Mouse (Mus musculus) embryonic facial prominence, embryonic 12.5 days (tissue): ENCODE data around the gene Dysf. TPM values are rescaled to one million over a fixed set of nuclear protein-coding genes. Genes with fewer than 3 reads are reported as not detected.
A peak's percentile ranks its signal among the peaks of the same experiment; 100 is the strongest.

Experiments used
- ATAC-seq: fragments of 200-750 bp; cut with Nextera tagmentation; 2 replicates; pipeline ENCODE4 v1.8.0; 2017; ENCODE audit not compliant: insufficient number of reproducible peaks, insufficient read depth, low FRiP score, low TSS enrichment
- H3K27ac ChIP-seq: fragments of 300-500 bp; sonication (generic); 2 replicates; pipeline ENCODE4 v1.5.1; 2016; ENCODE audit warnings: mild to moderate bottlenecking
- H3K27me3 ChIP-seq: fragments of 300-500 bp; sonication (generic); 2 replicates; pipeline ENCODE4 v1.6.1; 2016; ENCODE audit warnings: mild to moderate bottlenecking, moderate library complexity
- H3K36me3 ChIP-seq: fragments of 300-500 bp; sonication (generic); 2 replicates; pipeline ENCODE4 v1.6.1; 2016; ENCODE audit warnings: mild to moderate bottlenecking
- H3K4me1 ChIP-seq: fragments of 300-500 bp; sonication (generic); 2 replicates; pipeline ENCODE4 v1.6.1; 2016
- H3K4me2 ChIP-seq: fragments of 300-500 bp; sonication (generic); replicated peaks from 2 replicates; pipeline ENCODE4 v1.6.1; 2016; ENCODE audit warnings: mild to moderate bottlenecking, moderate library complexity
- H3K4me3 ChIP-seq: fragments of 300-500 bp; sonication (generic); 2 replicates; pipeline ENCODE4 v1.5.1; 2016; ENCODE audit warnings: mild to moderate bottlenecking
- H3K9ac ChIP-seq: fragments of 300-500 bp; sonication (generic); 2 replicates; pipeline ENCODE4 v1.6.1; 2016; ENCODE audit warnings: mild to moderate bottlenecking, moderate library complexity
- H3K9me3 ChIP-seq: fragments of 300-500 bp; sonication (generic); 2 replicates; pipeline ENCODE4 v1.6.1; 2016; ENCODE audit warnings: mild to moderate bottlenecking, moderate library complexity
- WGBS: fragments of 180-500 bp; shearing (Covaris S2); methylation state at CpG from one replicate; pipeline ENCODE4 v1.1.7; 2016; 5-methylcytosine and 5-hydroxymethylcytosine counted together
- polyA plus RNA-seq: library from polyadenylated mRNA; unstranded; fragments of >200 nt; fragmentation: Nextera tagmentation; extraction: Ambion mirVana; gene quantifications from 2 replicates; pipeline ENCODE4 v1.2.1, GENCODE M21; 2016

Gene Dysf
- polyA plus RNA-seq, 1 experiment from 2014 or later = 8.7 TPM

DNA sequence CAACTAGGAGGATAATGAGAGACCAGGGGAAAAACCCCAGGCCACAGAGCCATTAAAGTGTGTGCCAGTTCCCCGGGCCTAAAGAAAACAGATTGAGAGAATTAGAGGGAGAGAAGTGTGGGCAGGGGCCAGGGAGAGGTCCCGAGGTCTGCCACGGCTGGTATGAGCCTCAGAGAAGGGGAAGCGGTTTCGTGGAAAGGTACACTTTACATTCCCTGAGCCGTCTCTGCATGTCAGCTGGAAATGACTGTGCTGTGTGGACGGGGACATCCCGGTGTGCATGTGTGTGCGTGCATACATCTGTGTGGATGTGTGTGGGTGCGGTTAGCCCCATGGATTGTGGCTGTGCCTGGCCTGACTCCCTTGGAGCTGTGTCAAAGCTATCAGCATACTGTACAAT is 76.4 kb downstream of the Dysf start:
- Histone ChIP-seq H3K9me3 (peaks cover 2% of the 10 kb centered on the region; the same call in 1 of the 2 replicates), H3K4me1 (peaks cover 8% of the 10 kb centered on the region; the same call in 1 of the 2 replicates), H3K4me2 (no peak overlapping the region), H3K9ac (no peak overlapping the region), H3K27me3 (no peaks in the 10 kb centered on the region), H3K4me3 (no peak overlapping the region), H3K27ac (no peak overlapping the region), H3K36me3 (no peaks in the 10 kb centered on the region)
- 54% methylated on average over 10 of the region's 10 CpGs for WGBS
- no peak for ATAC-seq

DNA sequence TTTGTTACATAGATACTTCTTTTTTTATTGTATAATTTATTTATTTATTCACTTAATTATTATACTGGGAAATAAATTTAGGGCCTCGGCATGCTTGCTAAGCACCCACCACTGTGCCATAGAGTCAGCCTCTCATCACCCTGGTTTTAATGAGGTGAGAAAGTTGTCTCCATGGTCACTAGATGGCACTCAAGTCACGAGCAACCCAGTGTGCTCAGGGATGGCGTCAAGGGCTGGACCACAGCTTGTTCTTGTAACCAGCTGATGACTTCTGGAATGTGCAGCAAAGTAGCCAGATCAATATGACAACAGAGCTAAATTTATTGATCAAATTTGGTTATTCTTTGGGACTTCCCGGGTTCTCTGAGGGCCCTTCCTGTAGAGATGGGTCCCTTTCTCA is 85.1 kb downstream of the Dysf start:
- 21% methylated on average over 4 of the region's 4 CpGs for WGBS
- no peak for ATAC-seq

DNA sequence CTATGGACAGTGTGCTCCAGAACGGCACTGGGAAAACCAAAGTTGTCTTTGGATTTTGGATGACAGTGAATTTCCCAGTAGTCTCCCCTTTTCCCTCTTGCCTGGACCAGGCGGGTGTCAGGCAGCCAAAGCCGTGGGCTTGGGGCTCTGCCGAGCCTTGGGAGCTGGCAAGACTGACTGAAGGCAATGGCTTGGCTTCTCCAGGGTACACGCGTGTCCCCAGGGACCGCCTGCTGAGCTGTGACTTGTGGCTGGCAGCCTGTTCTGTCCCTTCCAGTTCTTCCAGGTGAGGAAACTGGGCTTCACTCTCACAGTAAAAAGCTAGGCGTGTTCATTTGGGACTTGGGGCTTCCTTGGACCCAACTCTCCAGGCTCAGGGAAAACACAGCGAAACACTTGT is 86.1 kb downstream of the Dysf start:
- Histone ChIP-seq H3K36me3 (no peaks in the 10 kb centered on the region), H3K9me3 (peaks cover 3% of the 10 kb centered on the region; the same call in 1 of the 2 replicates), H3K27ac (no peak overlapping the region), H3K27me3 (no peaks in the 10 kb centered on the region), H3K4me2 (no peak overlapping the region), H3K4me3 (no peak overlapping the region), H3K4me1 (0 out of 2 replicates have a peak, but pooled peaks cover 5% of the 10 kb centered on the region), H3K9ac (no peak overlapping the region)
- ATAC-seq = no peak
- 83% methylated on average over 9 of the region's 9 CpGs for WGBS

More for the DNA sequence above, 85.1 kb downstream of the Dysf start:
- Histone ChIP-seq H3K4me1 (no peaks in the 10 kb centered on the region), H3K9me3 (peaks cover 3% of the 10 kb centered on the region; the same call in 1 of the 2 replicates), H3K27ac (no peak overlapping the region), H3K27me3 (no peaks in the 10 kb centered on the region), H3K9ac (no peak overlapping the region), H3K4me3 (no peak overlapping the region), H3K36me3 (no peaks in the 10 kb centered on the region), H3K4me2 (no peak overlapping the region)

DNA sequence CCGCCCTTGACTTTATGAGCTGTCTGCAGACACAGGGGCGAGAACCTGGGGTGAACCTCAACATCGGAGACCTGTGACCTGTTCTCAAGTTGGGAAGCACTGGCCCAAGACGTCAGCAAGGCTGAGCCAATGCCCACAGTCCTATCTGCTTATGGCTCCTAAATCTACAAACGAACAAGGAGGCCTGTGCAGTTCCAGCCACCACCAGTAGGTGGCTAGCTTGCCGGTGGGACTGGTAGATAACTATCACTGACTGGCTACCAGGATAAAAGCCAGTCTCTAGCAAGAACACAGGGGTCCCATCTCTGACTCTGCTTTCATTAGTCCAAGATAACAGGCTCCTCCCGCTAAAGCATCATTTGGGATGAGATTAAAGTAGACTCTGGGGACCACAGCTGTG is 86.6 kb downstream of the Dysf start:
- 0 out of 2 replicates have a peak, but pooled peaks cover 5% of the 10 kb centered on the region for H3K4me1 ChIP-seq
- ATAC-seq = no peak
- no peak overlapping the region for H3K27ac ChIP-seq

DNA sequence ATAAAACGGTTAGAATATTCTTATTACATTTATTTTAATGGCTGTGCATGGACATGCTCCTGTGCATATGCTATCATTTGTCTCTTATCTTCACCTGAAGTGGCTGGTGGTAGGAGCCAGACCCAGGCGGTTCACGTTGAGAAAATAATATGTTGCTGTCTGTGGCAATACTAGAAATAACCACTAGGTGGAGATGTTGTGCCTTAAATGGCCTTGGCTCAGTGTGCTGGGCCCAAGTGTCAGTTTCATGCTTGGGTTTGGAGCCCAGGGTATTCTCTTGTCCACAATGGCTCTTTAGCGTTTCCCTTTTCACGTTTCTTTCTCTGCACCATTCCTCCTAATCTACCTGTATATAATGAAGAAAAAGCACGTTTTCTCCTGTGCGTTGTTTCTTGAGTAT is 87.5 kb downstream of the Dysf start:
- Histone ChIP-seq H3K4me2 (no peak overlapping the region), H3K4me1 (0 out of 2 replicates have a peak, but pooled peaks cover 5% of the 10 kb centered on the region), H3K4me3 (no peak overlapping the region), H3K27ac (no peak overlapping the region), H3K9ac (no peak overlapping the region), H3K9me3 (no peaks in the 10 kb centered on the region), H3K36me3 (no peaks in the 10 kb centered on the region), H3K27me3 (no peaks in the 10 kb centered on the region)
- 0 out of 2 replicates have a peak, but pooled peaks have one; percentile 16 for ATAC-seq
- WGBS = 11% methylated on average over 7 of the region's 7 CpGs

More for the DNA sequence above, 86.6 kb downstream of the Dysf start:
- Histone ChIP-seq H3K9ac (no peak overlapping the region), H3K4me3 (no peak overlapping the region), H3K36me3 (no peaks in the 10 kb centered on the region), H3K9me3 (no peaks in the 10 kb centered on the region), H3K27me3 (no peaks in the 10 kb centered on the region), H3K4me2 (no peak overlapping the region)
- 21% methylated on average over 7 of the region's 7 CpGs for WGBS

DNA sequence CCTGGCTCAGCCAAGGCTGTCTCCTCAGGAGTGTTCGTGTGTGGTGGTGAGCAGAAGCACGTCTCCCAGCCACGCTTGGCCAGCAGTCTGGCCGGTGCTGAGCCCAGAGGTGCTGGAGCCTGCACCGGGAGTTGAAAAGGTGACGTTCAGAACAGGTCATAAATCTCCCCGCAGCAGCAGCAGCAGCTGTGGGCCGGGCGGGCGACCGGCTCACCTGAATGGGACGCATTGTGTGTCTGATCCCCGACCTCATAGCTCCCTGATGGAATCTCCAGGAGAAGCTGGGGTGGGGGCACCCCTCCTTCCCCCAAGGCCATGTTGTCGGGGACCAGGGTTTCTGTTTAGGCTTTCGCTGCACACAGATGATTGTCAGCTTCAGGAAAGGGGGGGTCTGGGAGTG is 93.6 kb downstream of the Dysf start:
- Histone ChIP-seq H3K27ac (no peak overlapping the region), H3K4me1 (peaks cover 35% of the 10 kb centered on the region), H3K4me2 (no peak overlapping the region), H3K36me3 (no peaks in the 10 kb centered on the region), H3K9me3 (no peaks in the 10 kb centered on the region), H3K9ac (no peak overlapping the region), H3K27me3 (peaks cover 6% of the 10 kb centered on the region; the same call in 1 of the 2 replicates), H3K4me3 (no peak overlapping the region)
- WGBS = 48% methylated on average over 15 of the region's 15 CpGs
- no peak for ATAC-seq

DNA sequence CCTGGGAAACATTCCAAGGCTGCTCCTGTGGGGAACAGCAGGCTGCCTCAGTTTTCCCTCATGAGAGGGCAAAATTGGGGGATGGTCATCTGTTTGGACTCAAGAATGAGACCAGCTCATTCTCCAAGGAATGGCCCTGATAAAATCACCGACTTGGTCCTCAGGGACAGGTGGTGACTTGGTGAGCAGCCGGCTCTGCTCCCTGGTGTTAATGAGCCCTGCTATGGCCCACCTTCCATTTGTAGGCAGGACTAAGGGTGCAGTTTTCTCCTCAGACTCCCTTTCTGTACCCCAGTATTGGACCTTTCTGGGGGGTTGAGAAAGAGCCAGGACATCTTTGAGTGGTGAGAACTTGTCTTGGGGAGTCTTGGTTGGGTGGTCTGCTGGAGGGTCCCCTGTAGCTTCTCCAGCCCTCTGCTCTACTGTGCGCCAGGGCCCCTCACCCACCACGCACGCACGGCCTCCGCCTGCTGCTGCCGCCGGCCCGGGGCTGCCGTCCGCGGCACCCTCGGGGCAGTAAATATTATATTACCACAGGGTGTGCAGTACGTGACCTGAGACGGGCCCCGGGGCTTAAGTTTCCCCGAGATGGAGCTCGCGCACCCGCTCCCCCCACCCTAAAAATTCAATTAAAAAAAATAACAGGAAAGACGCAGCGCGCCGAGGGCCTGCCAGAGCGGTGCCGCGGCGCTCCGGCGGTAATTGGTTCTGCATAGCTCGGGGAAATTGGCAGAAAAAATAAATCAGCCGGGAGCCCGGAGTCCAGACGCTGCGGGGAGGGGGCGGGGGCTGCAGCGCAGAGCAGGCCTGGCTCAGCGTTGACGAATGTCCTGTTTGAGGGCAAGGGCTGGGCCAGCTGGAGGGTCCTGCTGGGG is 97.0 kb downstream of the Dysf start:
- no peak overlapping the region; the same call in 1 of the 2 replicates for H3K9ac ChIP-seq
- H3K27ac ChIP-seq = peak overlapping the region; percentile 88
- H3K4me1 ChIP-seq = peaks cover 36% of the 10 kb centered on the region
- peak overlapping the region; percentile 62 for H3K4me2 ChIP-seq
- peaks cover 6% of the 10 kb centered on the region; the same call in 1 of the 2 replicates for H3K27me3 ChIP-seq
- H3K4me3 ChIP-seq = peak overlapping the region; percentile 27
- H3K36me3 ChIP-seq = no peaks in the 10 kb centered on the region
- WGBS = 2% methylated on average over 40 of the region's 40 CpGs
- peak; percentile 81 for ATAC-seq
- H3K9me3 ChIP-seq = no peaks in the 10 kb centered on the region

DNA sequence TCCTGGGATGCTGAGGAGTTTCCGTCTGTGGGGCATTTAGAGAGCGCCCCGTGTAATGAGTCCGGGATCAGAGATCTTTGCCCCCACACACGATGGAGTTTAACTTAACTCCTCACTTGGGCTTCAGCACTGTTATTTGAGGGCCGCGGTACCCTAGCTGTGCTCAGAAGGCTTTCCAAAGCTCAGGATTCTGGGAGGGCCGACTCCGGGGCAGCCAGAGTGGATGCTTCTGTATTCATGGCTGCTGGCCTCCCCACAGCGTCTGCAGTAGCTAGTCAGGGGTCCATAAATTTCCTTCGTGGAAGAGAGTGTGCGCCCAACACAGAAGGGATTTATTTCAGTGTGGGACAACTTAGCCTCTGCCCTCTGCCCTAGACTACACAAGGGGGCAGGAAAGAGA is 97.7 kb downstream of the Dysf start:
- Histone ChIP-seq H3K4me2 (peak overlapping the region; percentile 62), H3K9ac (no peak overlapping the region), H3K27ac (peak overlapping the region; percentile 88), H3K4me1 (peaks cover 40% of the 10 kb centered on the region), H3K27me3 (peaks cover 6% of the 10 kb centered on the region; the same call in 1 of the 2 replicates), H3K9me3 (no peaks in the 10 kb centered on the region), H3K4me3 (peak overlapping the region; percentile 27), H3K36me3 (no peaks in the 10 kb centered on the region)
- 8% methylated on average over 12 of the region's 12 CpGs for WGBS
- ATAC-seq = no peak

DNA sequence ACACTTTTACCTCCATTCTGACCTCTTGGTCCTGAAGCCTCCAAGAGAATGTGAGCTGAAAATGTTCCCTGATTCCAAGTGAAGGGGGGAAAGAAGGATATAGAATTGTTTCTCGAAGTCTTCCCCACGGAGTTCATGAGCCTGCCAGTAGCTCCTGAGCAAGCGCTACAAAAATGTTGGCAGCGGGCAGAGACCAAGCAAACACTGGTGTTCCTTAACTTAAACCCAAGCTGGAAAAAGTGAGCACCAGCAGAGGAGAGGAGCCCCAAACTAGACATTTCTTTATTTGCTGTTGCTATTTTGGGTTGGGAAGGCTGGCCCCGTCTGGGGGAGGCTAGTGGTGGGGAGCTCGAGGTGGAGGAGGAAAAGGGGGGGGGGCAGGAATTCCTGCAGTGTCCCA is 102.0 kb downstream of the Dysf start:
- Histone ChIP-seq H3K9me3 (no peaks in the 10 kb centered on the region), H3K27ac (no peak overlapping the region), H3K4me2 (no peak overlapping the region), H3K9ac (no peak overlapping the region), H3K4me3 (no peak overlapping the region), H3K27me3 (no peaks in the 10 kb centered on the region), H3K36me3 (no peaks in the 10 kb centered on the region), H3K4me1 (peaks cover 25% of the 10 kb centered on the region)
- ATAC-seq = no peak
- 75% methylated on average over 6 of the region's 6 CpGs for WGBS

DNA sequence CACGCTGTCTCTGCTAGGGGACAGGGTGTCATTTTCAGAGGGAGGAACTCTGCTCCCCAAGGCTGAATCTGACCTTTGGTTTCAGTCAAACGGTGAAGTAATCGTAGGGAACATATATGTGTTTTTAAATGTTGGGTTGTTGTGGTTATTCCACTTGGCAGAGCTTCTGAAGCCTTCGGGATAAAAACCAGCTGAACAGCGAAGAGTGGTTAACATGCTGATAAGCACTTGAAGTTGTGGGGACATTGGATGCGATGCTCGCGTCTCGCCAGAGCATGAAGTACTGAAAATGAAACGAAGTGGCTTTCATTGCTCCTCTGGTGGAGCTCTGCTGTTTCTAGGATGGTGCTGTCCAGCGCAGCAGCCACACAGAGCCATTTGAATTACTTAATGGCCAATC is 102.7 kb downstream of the Dysf start:
- H3K4me2 ChIP-seq = no peak overlapping the region

DNA sequence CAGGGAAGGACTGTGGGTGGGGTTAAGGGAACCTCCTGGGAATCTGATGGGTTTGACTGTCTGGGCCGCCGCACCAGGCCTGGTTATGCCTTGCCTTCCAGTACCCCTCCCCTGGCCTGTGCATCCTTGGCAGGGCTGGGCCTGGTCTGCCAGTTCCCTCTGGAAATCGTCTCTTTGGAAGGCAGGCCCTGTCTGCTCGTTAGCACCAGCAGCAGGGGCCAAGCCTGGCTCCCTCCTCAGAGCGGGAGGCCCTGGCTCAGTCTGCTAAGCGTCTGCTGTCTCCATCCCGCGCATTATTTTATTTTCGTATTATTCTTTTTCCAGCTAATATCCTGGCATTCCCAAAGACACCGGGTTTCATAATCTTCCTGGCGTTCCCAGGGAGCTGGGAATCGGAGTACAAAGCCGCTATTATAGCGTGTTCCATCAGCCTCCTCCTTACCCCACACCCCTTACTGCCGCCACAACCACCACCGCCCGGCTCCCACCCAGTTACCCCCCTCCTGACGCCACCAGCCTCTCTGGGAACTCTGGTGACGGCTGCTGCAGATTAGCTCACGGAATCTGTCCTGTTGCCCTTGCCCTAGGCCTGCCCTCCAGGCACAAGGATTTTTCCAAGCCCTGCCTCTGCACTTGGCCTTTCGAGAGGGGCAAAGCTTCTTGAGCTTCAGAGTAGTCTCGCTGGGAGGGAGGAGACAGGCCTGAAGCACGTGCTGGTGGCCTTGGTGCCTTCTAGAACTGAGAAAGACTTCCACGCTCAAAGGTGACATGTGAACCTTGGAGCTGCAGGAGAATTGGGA is 111.5 kb downstream of the Dysf start:
- peak overlapping the region; percentile 63 for H3K27ac ChIP-seq
- ATAC-seq = peak; percentile 30; the same call in 1 of the 2 replicates
- no peaks in the 10 kb centered on the region for H3K9me3 ChIP-seq
- H3K4me2 ChIP-seq = no peak overlapping the region
- 53% methylated on average over 24 of the region's 24 CpGs for WGBS
- H3K4me3 ChIP-seq = no peak overlapping the region
- H3K9ac ChIP-seq = no peak overlapping the region
- no peaks in the 10 kb centered on the region for H3K36me3 ChIP-seq
- peaks cover 7% of the 10 kb centered on the region for H3K4me1 ChIP-seq
- 0 out of 2 replicates have a peak, but pooled peaks cover 2% of the 10 kb centered on the region for H3K27me3 ChIP-seq

More for the DNA sequence above, 102.7 kb downstream of the Dysf start:
- Histone ChIP-seq H3K4me1 (peaks cover 18% of the 10 kb centered on the region), H3K9me3 (no peaks in the 10 kb centered on the region), H3K36me3 (no peaks in the 10 kb centered on the region), H3K9ac (no peak overlapping the region), H3K27ac (no peak overlapping the region), H3K4me3 (no peak overlapping the region), H3K27me3 (0 out of 2 replicates have a peak, but pooled peaks cover 2% of the 10 kb centered on the region)
- WGBS = 76% methylated on average over 11 of the region's 11 CpGs
- no peak for ATAC-seq
